Mouse (Mus musculus) cerebellum, adult 2 months (tissue): ENCODE data around the gene Prkag3. TPM values are rescaled to one million over a fixed set of nuclear protein-coding genes. Genes with fewer than 3 reads are reported as not detected.

ENCODE experiments used
- DNase-seq, 2 experiments: peaks; one replicate each; pipeline ENCODE4 v3.0.0; 2021
- H3K27ac ChIP-seq: fragments of 200-500 bp; 2 replicates; pipeline ENCODE4 v1.5.1; 2012; ENCODE audit warnings: low read length, control low read depth, inconsistent platforms; ENCODE audit not compliant: insufficient read depth
- H3K27me3 ChIP-seq: fragments of 200-500 bp; 2 replicates; pipeline ENCODE4 v1.6.1; 2012; ENCODE audit warnings: inconsistent platforms, mild to moderate bottlenecking, low read length, moderate library complexity; ENCODE audit not compliant: control insufficient read depth, insufficient read depth
- H3K4me1 ChIP-seq: fragments of 200-500 bp; 2 replicates; pipeline ENCODE4 v1.6.1; 2011; ENCODE audit warnings: low read length; ENCODE audit not compliant: control insufficient read depth, insufficient read depth
- H3K4me3 ChIP-seq: fragments of 200-500 bp; replicated peaks from 2 replicates; pipeline ENCODE3; 2011; ENCODE audit warnings: mild to moderate bottlenecking, low read depth, low read length, control low read depth; ENCODE audit not compliant: insufficient read depth
- CTCF ChIP-seq: fragments of 200-500 bp; IDR thresholded peaks from 2 replicates; pipeline ENCODE4 v1.5.1; 2011; ENCODE audit warnings: low read depth, mild to moderate bottlenecking, control low read depth, low read length, moderate library complexity, borderline replicate concordance; ENCODE audit not compliant: insufficient read depth
- POLR2A ChIP-seq: fragments of 200-500 bp; IDR thresholded peaks from 2 replicates; pipeline ENCODE4 v1.6.1; 2011; ENCODE audit warnings: low read length, control low read depth, borderline replicate concordance; ENCODE audit not compliant: insufficient read depth
- WGBS: fragments of 180-500 bp; shearing (Covaris S2); methylation state at CpG from one replicate; pipeline ENCODE4 v1.1.7; 2018; 5-methylcytosine and 5-hydroxymethylcytosine counted together
- polyA plus RNA-seq: library from polyadenylated mRNA; depleted of rRNA; stranded (reverse); fragments of >200 nt; gene quantifications from 2 replicates; pipeline ENCODE4 v1.2.3, GENCODE M21; 2012

Prkag3 gene
- polyA plus RNA-seq, 1 experiment, result 0.52 TPM

- DNase-seq, result no peak
- TF ChIP-seq POLR2A (no peak), CTCF (no peak)
- H3K27me3 ChIP-seq, result peaks cover 1% of the 10 kb centered on the region; the same call in 1 of the 2 replicates
- 45% methylated on average over 6 of the region's 6 CpGs for WGBS
- H3K4me1 ChIP-seq, result peaks cover 3% of the 10 kb centered on the region
- no peak overlapping the region for H3K4me3 ChIP-seq
- H3K27ac ChIP-seq, result no peak overlapping the region
These were observed 39.7 kb upstream of the Prkag3 start for GRCm38 (mm10) chr1:74788603-74789176.

- 10% methylated on average over 7 of the region's 7 CpGs for WGBS
- H3K27ac ChIP-seq, result no peak overlapping the region
- no peaks in the 10 kb centered on the region; the same call in 1 of the 2 replicates for H3K4me1 ChIP-seq
- H3K4me3 ChIP-seq, result no peak overlapping the region
- peak; percentile 72 for TF ChIP-seq CTCF
- TF ChIP-seq POLR2A, result no peak
- DNase-seq, result peak; percentile 72 to 81
- peaks cover 1% of the 10 kb centered on the region; the same call in 1 of the 2 replicates for H3K27me3 ChIP-seq
These were observed 38.8 kb upstream of the Prkag3 start for GRCm38 (mm10) chr1:74787846-74788245.

- DNase-seq, result peak in 1 of 2 experiments; percentile 50
- under 1% methylated on average over 67 of the region's 67 CpGs for WGBS
- H3K27me3 ChIP-seq, result peaks cover 1% of the 10 kb centered on the region; the same call in 1 of the 2 replicates
- H3K4me3 ChIP-seq, result peak overlapping the region; percentile 11
- TF ChIP-seq POLR2A (no peak), CTCF (peak; percentile 43; the same call in 1 of the 2 replicates)
- H3K4me1 ChIP-seq, result no peaks in the 10 kb centered on the region
- H3K27ac ChIP-seq, result no peak overlapping the region
These were observed 35.2 kb upstream of the Prkag3 start for GRCm38 (mm10) chr1:74784041-74784759.

GRCm38 (mm10) chr1:74783554-74783953 lies 34.5 kb upstream of the Prkag3 start:
- 8% methylated on average over 13 of the region's 13 CpGs for WGBS
- Histone ChIP-seq H3K4me3 (no peak overlapping the region), H3K27me3 (peaks cover 1% of the 10 kb centered on the region; the same call in 1 of the 2 replicates), H3K27ac (no peak overlapping the region), H3K4me1 (no peaks in the 10 kb centered on the region)
- TF ChIP-seq POLR2A, result no peak
- TF ChIP-seq CTCF, result no peak
- DNase-seq, result no peak

- Histone ChIP-seq H3K27me3 (peaks cover 1% of the 10 kb centered on the region; the same call in 1 of the 2 replicates), H3K27ac (no peak overlapping the region), H3K4me3 (no peak overlapping the region), H3K4me1 (no peaks in the 10 kb centered on the region)
- no peak for DNase-seq
- WGBS, result 24% methylated on average over 14 of the region's 14 CpGs
- no peak for TF ChIP-seq CTCF
- no peak for TF ChIP-seq POLR2A
These were observed 33.0 kb upstream of the Prkag3 start for GRCm38 (mm10) chr1:74782045-74782444.

GRCm38 (mm10) chr1:74778934-74779486 lies 30.0 kb upstream of the Prkag3 start:
- WGBS, result 52% methylated on average over 3 of the region's 3 CpGs

GRCm38 (mm10) chr1:74775816-74776215 lies 26.8 kb upstream of the Prkag3 start:
- TF ChIP-seq CTCF (no peak), POLR2A (no peak)
- WGBS, result 29% methylated on average over 5 of the region's 5 CpGs
- peaks cover 3% of the 10 kb centered on the region; the same call in 1 of the 2 replicates for H3K27me3 ChIP-seq
- H3K27ac ChIP-seq, result no peak overlapping the region
- peak in 1 of 2 experiments; percentile 30 for DNase-seq
- H3K4me1 ChIP-seq, result peaks cover 5% of the 10 kb centered on the region
- no peak overlapping the region for H3K4me3 ChIP-seq

More at GRCm38 (mm10) chr1:74778934-74779486, 30.0 kb upstream of the Prkag3 start:
- Histone ChIP-seq H3K27ac (no peak overlapping the region), H3K4me3 (no peak overlapping the region), H3K4me1 (no peaks in the 10 kb centered on the region), H3K27me3 (peaks cover under 1% of the 10 kb centered on the region; the same call in 1 of the 2 replicates)
- no peak for DNase-seq
- TF ChIP-seq POLR2A (no peak), CTCF (no peak)
